Mouse (Mus musculus): ENCODE results near the gene Dennd6a. TPM values are rescaled to one million over a fixed set of nuclear protein-coding genes. Genes with fewer than 3 reads are reported as not detected.

The Dennd6a gene
- total RNA-seq, 2 experiments from 2014 or later: 19.7 to 21.6 TPM

GRCm38 (mm10) chr14:26569880-26570279 is 3.8 kb upstream of the Dennd6a start:
- no peak for ATAC-seq (replicated peaks; ENCODE audit: poor library complexity, severe bottlenecking)

- ATAC-seq (replicated peaks; ENCODE audit: poor library complexity, severe bottlenecking): peak; percentile 55
Measured at GRCm38 (mm10) chr14:26571951-26572675, 1.5 kb upstream of the Dennd6a start.

DNA sequence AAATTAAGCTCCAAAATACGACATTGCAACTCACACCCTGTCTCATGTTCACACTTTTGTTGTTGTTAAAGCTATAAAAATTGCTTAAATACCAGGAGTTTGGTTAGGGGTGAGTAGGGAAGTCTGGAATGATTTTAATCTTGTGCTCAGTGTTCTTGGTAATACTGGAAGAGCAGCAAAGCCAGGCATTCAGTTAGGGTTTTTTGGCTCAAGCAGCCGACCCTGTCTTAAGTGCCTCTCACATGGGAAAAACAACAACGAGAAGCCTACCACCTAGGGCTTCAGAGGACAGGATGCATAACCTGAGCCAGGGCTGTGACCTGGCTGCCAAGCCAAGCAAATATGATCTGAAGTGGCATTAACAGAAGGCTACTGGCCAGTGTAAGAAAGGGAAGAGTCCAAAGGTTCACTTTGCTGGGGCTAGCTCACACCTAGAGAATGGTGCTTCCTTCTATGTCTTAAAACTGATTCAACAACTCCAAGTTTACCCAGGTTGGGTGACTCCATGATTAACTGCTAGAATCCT is 2.7 kb downstream of the Dennd6a start:
- no peak for ATAC-seq (replicated peaks; ENCODE audit: poor library complexity, severe bottlenecking)

GRCm38 (mm10) chr14:26578791-26579191 is 5.1 kb downstream of the Dennd6a start:
- no peak for ATAC-seq (replicated peaks; ENCODE audit: poor library complexity, severe bottlenecking)

DNA sequence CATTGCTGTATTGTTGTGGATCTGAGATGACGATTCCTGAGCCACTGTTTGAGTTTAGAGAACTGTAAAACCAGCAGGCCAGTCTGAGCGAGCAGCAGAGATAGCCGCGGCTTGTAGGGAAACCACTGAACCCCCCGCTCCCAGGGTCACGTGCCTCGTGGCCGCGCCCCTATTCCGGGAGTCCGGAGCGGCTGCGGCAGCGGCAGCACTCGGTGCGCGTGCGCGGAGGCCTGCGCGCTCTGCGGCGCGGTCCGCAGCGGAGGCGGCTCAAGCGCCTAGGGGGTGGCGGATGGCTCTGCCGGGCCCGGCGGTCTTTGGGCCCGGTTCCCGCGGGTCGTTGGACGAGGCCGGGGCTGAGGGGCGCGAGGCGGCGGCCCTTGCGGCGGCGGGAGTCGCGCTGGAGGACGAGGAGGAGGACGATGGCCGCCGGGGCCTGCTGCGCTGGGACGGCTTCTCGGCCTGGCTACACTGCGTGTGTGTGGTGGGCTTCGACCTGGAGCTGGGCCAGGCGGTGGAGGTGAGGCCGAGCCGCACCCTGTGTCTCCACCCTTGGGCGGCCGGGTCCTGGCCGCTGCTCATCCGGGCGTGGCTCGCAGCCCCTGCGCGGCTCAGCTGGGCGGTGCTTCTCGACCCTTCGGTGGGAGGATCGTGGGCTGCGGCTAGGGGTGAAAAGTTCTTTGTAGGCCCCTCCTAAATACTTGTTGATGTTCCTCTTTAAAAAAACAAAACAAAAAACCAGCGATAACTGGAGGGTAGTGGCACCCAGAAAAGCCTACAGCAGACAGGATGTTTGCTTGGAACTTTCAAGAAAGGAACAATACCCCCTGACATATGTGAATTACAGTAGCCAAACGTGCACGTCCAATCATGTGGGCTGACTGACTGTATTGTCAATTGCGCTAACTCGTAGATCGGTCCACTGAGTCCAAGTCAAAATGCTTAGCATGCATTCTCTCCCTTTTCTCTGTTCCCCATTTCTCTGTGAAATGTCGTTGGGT is 6.0 kb downstream of the Dennd6a start:
- peak; percentile 91 for ATAC-seq (replicated peaks; ENCODE audit: poor library complexity, severe bottlenecking)

DNA sequence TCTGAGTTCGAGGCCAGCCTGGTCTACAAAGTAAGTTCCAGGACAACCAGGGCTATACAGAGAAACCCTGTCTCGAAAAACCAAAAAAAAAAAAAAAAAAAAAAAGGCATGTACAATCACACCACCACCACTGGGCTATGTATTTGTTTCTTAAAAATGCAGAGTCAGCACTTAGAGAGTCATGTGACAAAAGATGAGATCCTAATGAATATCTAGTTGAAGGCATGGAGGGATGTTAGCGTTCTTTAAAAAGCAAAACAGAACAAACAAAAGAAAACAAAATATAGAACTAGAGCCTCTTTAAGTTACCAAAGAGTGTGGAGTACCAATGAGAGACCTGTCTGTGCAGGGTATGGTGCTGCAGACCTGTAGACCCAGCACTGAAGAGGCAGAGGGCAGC is 10.0 kb downstream of the Dennd6a start:
- no peak for ATAC-seq (replicated peaks; ENCODE audit: poor library complexity, severe bottlenecking)

DNA sequence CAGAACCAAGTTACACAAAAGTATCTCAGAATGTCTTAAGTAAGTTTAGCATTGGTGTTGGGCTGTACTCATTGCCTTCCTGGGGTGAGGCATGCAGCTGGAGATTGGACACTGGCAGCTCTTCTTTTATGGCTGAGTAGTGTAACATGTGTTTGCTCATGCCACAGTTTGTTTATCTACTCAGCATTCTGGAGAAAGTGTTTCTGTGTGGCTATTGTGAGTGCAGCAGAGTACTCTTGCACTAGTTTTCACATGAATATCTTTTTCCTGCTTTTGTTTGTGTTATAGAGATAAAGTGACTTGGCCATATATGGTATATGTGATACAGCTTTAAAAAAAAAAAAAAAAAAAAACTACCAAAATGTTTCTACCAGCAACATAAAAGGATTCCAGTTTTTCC is 13.5 kb downstream of the Dennd6a start:
- no peak for ATAC-seq (replicated peaks; ENCODE audit: poor library complexity, severe bottlenecking)

DNA sequence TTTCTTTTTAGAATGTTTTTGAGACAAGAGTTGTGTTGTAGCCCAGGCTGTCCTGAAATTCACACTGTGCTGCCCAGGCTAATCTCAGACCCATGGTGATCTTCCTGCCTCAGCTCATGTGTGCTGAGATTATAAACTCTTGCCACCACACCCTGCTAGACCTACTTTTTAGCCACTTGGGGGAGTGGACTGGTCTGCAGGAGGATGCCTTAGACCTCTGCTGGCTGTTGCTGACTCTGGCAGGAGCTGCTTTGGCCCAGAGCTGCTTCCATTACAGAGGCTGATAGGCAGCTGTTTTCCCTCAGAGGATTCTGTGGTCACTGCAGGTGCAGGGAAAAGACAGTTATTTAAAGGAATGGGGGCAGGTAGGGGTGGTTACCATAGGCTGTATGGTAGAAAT is 17.7 kb downstream of the Dennd6a start:
- ATAC-seq (replicated peaks; ENCODE audit: poor library complexity, severe bottlenecking): no peak; the same call in 1 of the 2 replicates

DNA sequence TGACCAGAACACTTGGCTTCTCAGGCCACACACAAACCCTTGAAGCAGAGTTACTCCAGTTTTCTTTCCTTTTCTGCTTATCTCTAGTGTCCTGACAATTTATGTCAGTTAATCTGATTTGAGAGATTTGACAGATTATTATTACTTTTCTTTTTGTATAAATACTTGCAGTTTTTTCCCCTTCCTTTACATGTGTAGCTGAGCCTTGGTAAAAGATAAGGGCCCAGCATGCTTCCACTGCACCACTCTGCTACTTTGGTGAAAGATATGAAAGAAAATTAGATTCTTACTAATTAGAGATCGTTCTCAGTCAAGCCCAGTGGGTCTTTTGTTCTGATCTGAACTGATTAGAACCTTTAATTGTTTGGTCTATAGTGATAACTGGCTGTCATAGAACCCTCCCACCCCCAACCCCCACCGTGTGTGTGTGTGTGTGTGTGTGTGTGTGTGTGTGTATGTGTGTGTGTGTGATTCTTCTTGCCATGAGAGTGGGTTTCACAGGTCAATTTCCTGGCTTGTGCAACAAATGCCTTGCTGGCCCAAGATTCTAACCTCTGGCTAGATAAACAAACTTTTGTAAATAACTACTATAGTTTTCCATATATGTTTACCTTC is 19.7 kb downstream of the Dennd6a start:
- ATAC-seq (replicated peaks; ENCODE audit: poor library complexity, severe bottlenecking): no peak

GRCm38 (mm10) chr14:26595167-26595566 is 21.5 kb downstream of the Dennd6a start:
- no peak for ATAC-seq (replicated peaks; ENCODE audit: poor library complexity, severe bottlenecking)

DNA sequence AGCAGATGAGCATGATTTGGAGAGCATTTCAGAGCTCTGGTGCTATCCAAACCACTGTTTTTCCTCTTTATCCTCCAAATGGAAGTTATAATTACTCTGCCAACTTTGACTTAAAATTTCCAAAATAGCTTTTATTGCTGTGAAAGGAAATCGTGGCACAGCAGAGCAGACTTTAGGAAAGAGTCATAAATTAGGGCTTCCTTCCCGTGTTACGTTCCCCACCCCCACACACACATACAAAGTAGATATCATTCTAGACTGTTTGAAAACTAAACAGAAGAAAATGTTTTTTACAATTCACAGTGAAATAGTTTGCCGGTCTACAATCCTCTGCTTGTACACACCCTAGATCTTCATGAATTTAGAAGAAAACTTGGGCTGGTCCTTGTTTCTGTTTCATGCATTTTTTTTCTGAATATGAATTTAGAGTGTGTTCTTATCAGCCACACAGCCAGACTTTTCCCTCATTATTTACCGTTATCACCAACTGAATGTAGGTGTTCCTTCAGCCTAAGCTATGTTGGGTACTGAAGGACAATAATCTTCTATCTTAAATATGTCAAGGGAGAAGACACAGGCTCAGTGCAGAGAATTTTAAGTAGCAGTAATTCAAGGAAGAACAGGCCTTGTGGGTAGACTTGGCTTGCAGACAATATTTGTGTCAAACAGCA is 22.2 kb downstream of the Dennd6a start:
- ATAC-seq (replicated peaks; ENCODE audit: poor library complexity, severe bottlenecking): no peak

DNA sequence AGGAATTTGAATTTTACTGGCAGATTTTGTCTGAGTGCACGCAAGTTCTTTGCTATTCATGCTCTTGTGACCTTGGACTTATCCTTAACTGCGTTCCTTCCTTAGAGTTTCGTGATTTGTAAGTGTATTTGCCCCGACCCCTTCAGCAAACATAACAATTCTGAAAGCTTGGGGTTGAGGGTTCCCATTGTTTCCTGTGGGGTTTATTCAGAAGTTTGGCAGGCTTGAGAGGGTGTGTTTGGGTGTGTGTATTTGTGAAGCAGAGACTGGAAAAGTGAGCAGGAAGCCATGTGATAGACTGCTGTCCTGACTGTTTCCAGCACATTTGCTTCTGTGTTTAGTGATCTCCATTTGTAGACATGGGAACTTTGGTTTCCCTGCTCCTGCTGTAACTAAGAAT is 31.7 kb downstream of the Dennd6a start:
- ATAC-seq (replicated peaks; ENCODE audit: poor library complexity, severe bottlenecking): no peak

DNA sequence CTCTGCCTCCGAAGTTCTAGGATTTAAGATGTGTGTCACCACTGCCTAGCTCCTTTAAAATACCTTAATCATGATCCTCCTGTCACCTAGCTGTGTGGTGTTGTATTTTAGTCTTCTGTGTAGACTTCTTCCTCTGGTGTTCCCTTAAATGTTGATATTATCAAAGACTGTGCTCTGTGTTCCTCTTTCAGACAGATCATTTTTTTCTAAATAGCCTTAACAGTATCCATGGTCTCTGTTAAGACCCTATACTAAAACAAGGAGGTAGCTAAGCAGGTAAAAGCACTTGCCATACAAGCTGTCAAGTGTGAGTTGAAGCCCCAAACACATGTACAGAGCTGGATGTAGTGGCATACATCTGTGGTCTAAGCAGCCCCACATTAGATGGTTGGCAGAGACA is 36.0 kb downstream of the Dennd6a start:
- no peak for ATAC-seq (replicated peaks; ENCODE audit: poor library complexity, severe bottlenecking)

DNA sequence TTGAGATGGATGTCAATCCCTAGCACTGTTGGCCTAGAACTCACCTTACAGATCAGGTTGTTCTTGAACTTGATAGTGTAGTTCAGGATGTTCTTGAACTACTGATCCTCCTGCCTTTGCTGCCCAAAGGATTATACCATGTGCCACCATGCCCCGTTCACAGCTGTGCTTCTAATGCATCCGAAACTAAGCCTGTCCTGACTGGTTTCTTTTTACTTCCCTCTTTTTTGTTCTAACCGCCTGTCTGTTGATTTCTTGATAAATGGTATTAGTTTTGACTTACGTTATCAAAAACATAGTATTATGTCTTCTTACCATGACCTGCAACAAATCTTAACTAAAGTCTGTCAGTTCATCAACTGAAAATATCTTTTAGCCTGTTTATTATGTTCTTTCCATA is 37.0 kb downstream of the Dennd6a start:
- peak; percentile 63 for ATAC-seq (replicated peaks; ENCODE audit: poor library complexity, severe bottlenecking)

- no peak for ATAC-seq (replicated peaks; ENCODE audit: poor library complexity, severe bottlenecking)
Measured at GRCm38 (mm10) chr14:26625301-26625700, 51.6 kb downstream of the Dennd6a start.

GRCm38 (mm10) chr14:26626605-26627140 is 53.0 kb downstream of the Dennd6a start:
- ATAC-seq (replicated peaks; ENCODE audit: poor library complexity, severe bottlenecking): peak; percentile 88

GRCm38 (mm10) chr14:26637025-26637850 is 63.6 kb downstream of the Dennd6a start:
- no peak for ATAC-seq (replicated peaks; ENCODE audit: poor library complexity, severe bottlenecking)

- peak; percentile 86 for ATAC-seq (replicated peaks; ENCODE audit: poor library complexity, severe bottlenecking)
Measured at GRCm38 (mm10) chr14:26637851-26638707, 64.4 kb downstream of the Dennd6a start, which contains the start of gene Arf4. Arf4 (plus strand) TSS chr14:26638074.
